Mouse (Mus musculus) layer of hippocampus, adult 8-10 months (tissue): ENCODE measurements around the gene Klhl21. TPM values are rescaled to one million over a fixed set of nuclear protein-coding genes. Genes with fewer than 3 reads are reported as not detected.

Source experiments
- total RNA-seq, 4 experiments: library from RNA; stranded (reverse); gene quantifications; 2 replicates each; pipeline ENCODE4 v1.2.4; 2022

Gene Klhl21
- total RNA-seq, 4 experiments from 2014 or later = 19.3 to 24.2 (median 22.0) TPM

Other genes with a start within 250 kb of the Klhl21 start
- gene Camta1, start 146.9 kb upstream of the Klhl21 start, total RNA-seq = 100 to 1,000 TPM; 236 to 299 (median 267) TPM
- 10 to 100 TPM; 61.3 to 76.2 (median 66.3) TPM for gene Dnajc11, start 75.1 kb upstream of the Klhl21 start, total RNA-seq
- gene Thap3, start 19.8 kb upstream of the Klhl21 start, total RNA-seq = 10 to 100 TPM; 22.0 to 32.0 (median 30.5) TPM
- 10 to 100 TPM; 11.2 to 17.0 (median 13.4) TPM for gene Phf13, start 12.5 kb upstream of the Klhl21 start, total RNA-seq
- 10 to 100 TPM; 13.8 to 17.6 (median 15.8) TPM for gene Zbtb48, start 18.9 kb downstream of the Klhl21 start, total RNA-seq
- 1 to 10 TPM in 1 of 4 experiments, under 1 TPM in 3; 0.72 to 1.1 (median 0.77) TPM for gene Tas1r1, start 29.8 kb downstream of the Klhl21 start, total RNA-seq
- 10 to 100 TPM; 18.3 to 21.0 (median 19.9) TPM for gene Nol9, start 30.5 kb downstream of the Klhl21 start, total RNA-seq
- gene Plekhg5, start 63.7 kb downstream of the Klhl21 start, total RNA-seq = 100 to 1,000 TPM; 123 to 164 (median 145) TPM
- gene Tnfrsf25, start 107.1 kb downstream of the Klhl21 start, total RNA-seq = 10 to 100 TPM; 19.8 to 71.6 (median 34.1) TPM
- gene Espn, start 143.6 kb downstream of the Klhl21 start, total RNA-seq = 1 to 10 TPM; 2.9 to 3.0 (median 3.0) TPM
- not detected for gene Hes2, start 150.1 kb downstream of the Klhl21 start, total RNA-seq
- gene Acot7, start 169.3 kb downstream of the Klhl21 start, total RNA-seq = 100 to 1,000 TPM; 297 to 327 (median 321) TPM